Mouse (Mus musculus): Measurements from ENCODE around the gene Krt31. TPM values are rescaled to one million over a fixed set of nuclear protein-coding genes. Genes with fewer than 3 reads are reported as not detected.

The Krt31 gene
- total RNA-seq, 2 experiments from 2014 or later: not detected

- no peak for DNase-seq (ENCODE audit: low spot score in 2 of 2)
- intact Hi-C loops (cut with DNase I): no loop called here
These were observed 39.7 kb downstream of the Krt31 start for GRCm38 (mm10) chr11:100010682-100011081.

- peak in 1 of 2 experiments; percentile 38 for DNase-seq (ENCODE audit: low spot score in 2 of 2)
- intact Hi-C loops (cut with DNase I): loop anchor here (10.0 kb wide), 2 partner anchors 276 to 624 kb away; partner anchors contain the start of gene Krt10
These were observed 42.0 kb downstream of the Krt31 start for GRCm38 (mm10) chr11:100008336-100008735.

- intact Hi-C loops (cut with DNase I): loop anchor here (10.0 kb wide), 2 partner anchors 278 to 622 kb away; partner anchors contain the start of gene Krt10
- DNase-seq (ENCODE audit: low spot score in 2 of 2): no peak
These were observed 43.7 kb downstream of the Krt31 start for GRCm38 (mm10) chr11:100006624-100007023.

DNA sequence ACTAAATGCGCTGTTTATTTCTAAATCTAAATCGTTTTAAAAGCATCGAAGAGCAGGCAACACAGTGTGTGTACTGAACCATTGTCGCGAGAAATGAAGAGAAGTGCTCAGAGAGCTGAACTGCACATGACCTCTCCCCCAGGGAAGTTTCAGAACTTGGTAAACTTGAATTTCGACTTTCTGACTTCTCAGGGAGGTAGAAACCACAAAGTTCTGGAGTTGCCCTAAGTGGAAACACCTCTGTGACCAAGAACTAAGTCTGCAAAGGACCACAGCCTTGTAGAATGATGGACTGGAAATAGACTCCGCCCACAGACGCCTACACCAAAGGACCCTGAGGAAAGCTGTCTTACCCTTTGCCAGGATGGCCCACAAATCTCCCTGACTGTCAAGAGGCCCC, 44.4 kb downstream of the Krt31 start:
- intact Hi-C loops (cut with DNase I): loop anchor here (2.0 to 10.0 kb wide), 3 partner anchors 279 to 621 kb away; partner anchors contain the start of gene Krt10

GRCm38 (mm10) chr11:100004846-100005245, 45.5 kb downstream of the Krt31 start:
- peak; percentile 34 to 60 for DNase-seq (ENCODE audit: low spot score in 2 of 2)
- intact Hi-C loops (cut with DNase I): loop anchor here (2.0 to 10.0 kb wide), 3 partner anchors 280 to 620 kb away; partner anchors contain the start of gene Krt10

More for the DNA sequence above, 44.4 kb downstream of the Krt31 start:
- no peak for DNase-seq (ENCODE audit: low spot score in 2 of 2)

DNA sequence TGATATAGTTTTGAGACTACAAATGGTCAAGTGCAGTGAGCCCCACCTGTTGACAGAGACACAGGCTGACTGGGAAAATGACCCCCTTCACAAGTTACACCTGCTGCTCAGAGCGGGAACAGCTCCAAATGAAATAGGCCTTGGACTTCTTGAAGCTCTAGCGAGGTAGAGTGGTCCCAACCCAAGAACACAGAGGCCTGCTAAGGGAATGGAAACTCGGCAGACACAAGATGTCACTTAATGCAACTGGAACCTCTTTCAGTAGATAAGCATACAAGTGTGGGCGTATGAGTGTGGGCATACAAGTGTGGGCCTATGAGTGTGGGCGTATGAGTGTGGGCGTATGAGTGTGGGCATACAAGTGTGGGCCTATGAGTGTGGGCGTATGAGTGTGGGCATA, 51.3 kb downstream of the Krt31 start:
- no peak for DNase-seq (ENCODE audit: low spot score in 2 of 2)
- intact Hi-C loops (cut with DNase I): no loop called here

Other genes with a start within 250 kb of the Krt31 start
- not detected for gene Gm11554, start 246.1 kb downstream of the Krt31 start, total RNA-seq (2021)
- not detected for gene Krtap4-13, start 240.7 kb downstream of the Krt31 start, total RNA-seq (2021)
- not detected for gene Gm11564, start 234.9 kb downstream of the Krt31 start, total RNA-seq (2021)
- not detected for gene 2300003K06Rik, start 212.5 kb downstream of the Krt31 start, total RNA-seq (2021)
- not detected for gene Krtap4-16, start 198.9 kb downstream of the Krt31 start, total RNA-seq (2021)
- gene Gm11568, start 192.6 kb downstream of the Krt31 start, total RNA-seq (2021): not detected
- not detected for gene Gm11559, start 186.1 kb downstream of the Krt31 start, total RNA-seq (2021)
- gene Krtap9-1, start 177.2 kb downstream of the Krt31 start, total RNA-seq (2021): not detected
- not detected for gene Gm11567, start 171.4 kb downstream of the Krt31 start, total RNA-seq (2021)
- not detected for gene Krtap31-1, start 142.6 kb downstream of the Krt31 start, total RNA-seq (2021)
- gene Gm11565, start 135.8 kb downstream of the Krt31 start, total RNA-seq (2021): not detected
- not detected for gene Krtap31-2, start 114.3 kb downstream of the Krt31 start, total RNA-seq (2021)
- gene Krtap9-5, start 102.1 kb downstream of the Krt31 start, total RNA-seq (2021): not detected
- not detected for gene Krtap29-1, start 71.5 kb downstream of the Krt31 start, total RNA-seq (2021)
- gene Krtap16-1, start 64.0 kb downstream of the Krt31 start, total RNA-seq (2021): not detected
- not detected for gene Krtap17-1, start 56.6 kb downstream of the Krt31 start, total RNA-seq (2021)
- not detected for gene Krt33a, start 34.3 kb downstream of the Krt31 start, total RNA-seq (2021)
- gene Krt33b, start 20.7 kb downstream of the Krt31 start, total RNA-seq (2021): not detected
- gene Krt34, start 9.0 kb downstream of the Krt31 start, total RNA-seq (2021): not detected
- not detected for gene Krt32, start 37.7 kb upstream of the Krt31 start, total RNA-seq (2021)
- not detected for gene Krt35, start 45.7 kb upstream of the Krt31 start, total RNA-seq (2021)
- gene Krt36, start 55.1 kb upstream of the Krt31 start, total RNA-seq (2021): not detected
- not detected for gene Krt13, start 71.0 kb upstream of the Krt31 start, total RNA-seq (2021)
- gene Krt15, start 85.4 kb upstream of the Krt31 start, total RNA-seq (2021): not detected
- not detected for gene Krt19, start 98.1 kb upstream of the Krt31 start, total RNA-seq (2021)
- gene Krt9, start 142.7 kb upstream of the Krt31 start, total RNA-seq (2021): 1 to 10 TPM; 2.0 to 4.0 TPM
- not detected for gene Krt14, start 157.0 kb upstream of the Krt31 start, total RNA-seq (2021)
- gene Krt16, start 198.4 kb upstream of the Krt31 start, total RNA-seq (2021): not detected
- gene Krt17, start 210.5 kb upstream of the Krt31 start, total RNA-seq (2021): not detected
- not detected for gene Krt42, start 219.3 kb upstream of the Krt31 start, total RNA-seq (2021)